ENCODE assay signal across 12 mouse cellular contexts in genomic region chr17:25593411-25594261, GRCm38 (mm10). TPM values are rescaled to one million over a fixed set of nuclear protein-coding genes. Genes with fewer than 3 reads are reported as not detected.
A peak's percentile ranks its signal among the peaks of the same experiment; 100 is the strongest.
DNase-seq lines count a peak whose midpoint lies in the region; ATAC-seq and TF ChIP-seq lines count a peak whose summit lies in the region.
"Had no signal": no experiment of that assay in that cellular context is flagged by ENCODE, and none has a peak within 500 bp of the region (broad histone marks: within the 10 kb centered on the region; RNA-seq: fewer than 3 reads in every experiment).

No protein-coding gene starts in this region.

- no peak for ATAC-seq in forebrain, embryonic 16.5 days
- ATAC-seq in forebrain, embryonic 11.5 days (replicated peaks; ENCODE audit: low FRiP score), result no peak
- no peak for ATAC-seq in lung, postnatal 0 days

- H3K9ac ChIP-seq in forebrain, embryonic 16.5 days (replicated peaks; ENCODE audit: low read depth, low read length), result 0 out of 2 replicates have a peak overlapping the region, but pooled peaks have one; percentile 8
- H3K9ac ChIP-seq in forebrain, embryonic 11.5 days (ENCODE audit: low read length), result no peak overlapping the region
- no peak overlapping the region for H3K9ac ChIP-seq in ES-E14 (ENCODE audit: insufficient read depth, low read depth, low read length, poor library complexity, severe bottlenecking)
- no peak overlapping the region for H3K9ac ChIP-seq in lung, postnatal 0 days (replicated peaks; ENCODE audit: low read depth)
- H3K9ac ChIP-seq: lung, embryonic 15.5 days had no signal

- H3K4me3 ChIP-seq in forebrain, embryonic 16.5 days (replicated peaks; ENCODE audit: low read length), result no peak overlapping the region
- no peak overlapping the region for H3K4me3 ChIP-seq in forebrain, embryonic 11.5 days (ENCODE audit: low read depth, low read length)
- H3K4me3 ChIP-seq in ES-E14 (ENCODE audit: insufficient read depth in 1 of 2, low read depth in 1 of 2, low read length in 2 of 2, poor library complexity in 1 of 2, severe bottlenecking in 1 of 2), result no peak overlapping the region
- no peak overlapping the region for H3K4me3 ChIP-seq in lung, postnatal 0 days (ENCODE audit: low read depth, low read length)
- H3K4me3 ChIP-seq: erythroblast, embryonic 14.5 days; lung, embryonic 15.5 days had no signal

- intact Hi-C loops in left cerebral cortex, postnatal 4 days (cut with DNase I), result no loop called here

- no peaks in the 10 kb centered on the region for H3K9me3 ChIP-seq in forebrain, embryonic 16.5 days (ENCODE audit: control insufficient read depth, low read length)
- no peaks in the 10 kb centered on the region for H3K9me3 ChIP-seq in forebrain, embryonic 11.5 days (ENCODE audit: control insufficient read depth, low read length)
- H3K9me3 ChIP-seq in ES-E14 (ENCODE audit: control insufficient read depth, insufficient read depth, low read depth, low read length), result no peaks in the 10 kb centered on the region
- H3K9me3 ChIP-seq in lung, postnatal 0 days (ENCODE audit: low read length), result no peaks in the 10 kb centered on the region
- H3K9me3 ChIP-seq: lung, embryonic 15.5 days had no signal

- H3K27me3 ChIP-seq in forebrain, embryonic 16.5 days (replicated peaks; ENCODE audit: control insufficient read depth, insufficient read depth, low read length), result no peaks in the 10 kb centered on the region
- H3K27me3 ChIP-seq in forebrain, embryonic 11.5 days (ENCODE audit: control insufficient read depth, insufficient read depth, low read length), result no peaks in the 10 kb centered on the region
- no peaks in the 10 kb centered on the region for H3K27me3 ChIP-seq in lung, postnatal 0 days (replicated peaks; ENCODE audit: insufficient read depth, low read length)
- H3K27me3 ChIP-seq: lung, embryonic 15.5 days had no signal

- no peaks in the 10 kb centered on the region for H3K4me1 ChIP-seq in forebrain, embryonic 16.5 days (replicated peaks; ENCODE audit: control insufficient read depth, insufficient read depth, low read length)
- peaks cover 2% of the 10 kb centered on the region; the same call in 1 of the 2 replicates for H3K4me1 ChIP-seq in forebrain, embryonic 11.5 days (replicated peaks; ENCODE audit: control insufficient read depth, insufficient read depth, low read length)
- H3K4me1 ChIP-seq in ES-E14 (ENCODE audit: control insufficient read depth in 2 of 2, insufficient read depth in 2 of 2, low read length in 2 of 2, poor library complexity in 1 of 2), result 0 out of 4 replicates have a peak, but pooled peaks cover 0 to 2% of the 10 kb centered on the region in 2 experiments
- no peaks in the 10 kb centered on the region for H3K4me1 ChIP-seq in lung, postnatal 0 days (ENCODE audit: insufficient read depth, low read depth, low read length)
- H3K4me1 ChIP-seq: lung, embryonic 15.5 days had no signal

- H3K36me3 ChIP-seq in forebrain, embryonic 16.5 days (ENCODE audit: control insufficient read depth, insufficient read depth), result 0 out of 2 replicates have a peak, but pooled peaks cover 2% of the 10 kb centered on the region
- no peaks in the 10 kb centered on the region; the same call in 1 of the 2 replicates for H3K36me3 ChIP-seq in forebrain, embryonic 11.5 days (ENCODE audit: control insufficient read depth, insufficient read depth, low read length)
- peaks cover 9% of the 10 kb centered on the region; the same call in 1 of the 2 replicates for H3K36me3 ChIP-seq in ES-E14 (ENCODE audit: control insufficient read depth, insufficient read depth, low read length, poor library complexity, severe bottlenecking)
- H3K36me3 ChIP-seq in lung, postnatal 0 days (ENCODE audit: insufficient read depth, low read length), result no peaks in the 10 kb centered on the region; the same call in none of the 2 replicates

- TF ChIP-seq CTCF in lung, postnatal 0 days (IDR thresholded peaks at IDR 0.05), result no peak

- no peak overlapping the region for H3K4me2 ChIP-seq in forebrain, embryonic 16.5 days (ENCODE audit: low read length)
- H3K4me2 ChIP-seq in forebrain, embryonic 11.5 days (ENCODE audit: low read depth, low read length, severe bottlenecking), result no peak overlapping the region
- H3K4me2 ChIP-seq in lung, postnatal 0 days (replicated peaks; ENCODE audit: low read depth, low read length), result no peak overlapping the region
- H3K4me2 ChIP-seq: lung, embryonic 15.5 days had no signal

- H3K27ac ChIP-seq in forebrain, embryonic 16.5 days (ENCODE audit: low read length), result no peak overlapping the region
- H3K27ac ChIP-seq in forebrain, embryonic 11.5 days (ENCODE audit: low read depth, low read length), result no peak overlapping the region
- H3K27ac ChIP-seq in ES-E14 (ENCODE audit: insufficient read depth, low read depth, low read length, poor library complexity, severe bottlenecking), result no peak overlapping the region
- no peak overlapping the region for H3K27ac ChIP-seq in lung, postnatal 0 days (ENCODE audit: low read length)
- H3K27ac ChIP-seq: lung, embryonic 15.5 days had no signal

- in situ Hi-C loops in ES-E14 (cut with MboI; ENCODE audit: low sequenced_read_pairs in 2 of 2, unreplicated experiment in 2 of 2), result no loop called here

- TF ChIP-seq EP300 in lung, postnatal 0 days (IDR thresholded peaks at IDR 0.05), result no peak

- WGBS in forebrain, embryonic 16.5 days, result 48% methylated on average over 22 of the region's 22 CpGs
- 58% methylated on average over 22 of the region's 22 CpGs for WGBS in forebrain, embryonic 11.5 days
- WGBS in lung, postnatal 0 days, result 66% methylated on average over 22 of the region's 22 CpGs

- DNase-seq in forebrain, embryonic 11.5 days (ENCODE audit: low spot score), result no peak
- DNase-seq in ES-E14 (ENCODE audit: low read depth, low spot score), result no peak
- DNase-seq in embryo, embryonic 9.5 days (ENCODE audit: extremely low spot score), result peak; percentile 58
- DNase-seq in kidney, postnatal 4 days, result peak; percentile 28 to 40
- DNase-seq in lung, postnatal 0 days (ENCODE audit: low spot score), result no peak
- DNase-seq in left cerebral cortex, postnatal 4 days, result no peak
- no peak for DNase-seq in thymus, postnatal 14 days
- DNase-seq: right cerebral cortex, postnatal 4 days; thymus, adult 2 months had no signal

TF ChIP-seq in ES-E14, 5 proteins besides CTCF, POLR2A, EP300 and RAD21:
- 0 out of 2 replicates have a peak, but pooled peaks have one; percentile 5 for TF ChIP-seq MAFK (IDR thresholded peaks at IDR 0.05; ENCODE audit: insufficient read depth, low read depth, low read length)
- no peak for TF ChIP-seq CHD2 (IDR thresholded peaks at IDR 0.05; ENCODE audit: low read depth, low read length)
- TF ChIP-seq ZC3H11A (IDR thresholded peaks at IDR 0.05; ENCODE audit: borderline replicate concordance, low read depth, low read length), result no peak
- no peak for TF ChIP-seq HCFC1 (IDR thresholded peaks at IDR 0.05; ENCODE audit: borderline replicate concordance, insufficient read depth, low read length)
- TF ChIP-seq ZNF384 (IDR thresholded peaks at IDR 0.05; ENCODE audit: low read depth, low read length), result no peak

RNA-seq across cellular contexts. Expression of gene Lmf1, which starts 14.8 kb away (rescaled TPM):
- polyA plus RNA-seq in forebrain, embryonic 16.5 days (2015; fragmentation: Nextera tagmentation; extraction: Ambion mirVana), result 18.3 and 19.4 TPM in 2 replicates
- polyA plus RNA-seq in forebrain, embryonic 11.5 days (2014; fragmentation: Nextera tagmentation; extraction: Ambion mirVana), result 18.3 and 20.7 TPM in 2 replicates
- total RNA-seq in ES-E14 (2012; rRNA removed), result 16.6 and 33.6 TPM in 2 replicates
- polyA plus RNA-seq in lung, postnatal 0 days (2015; fragmentation: Nextera tagmentation; extraction: Ambion mirVana), result 16.5 and 16.6 TPM in 2 replicates
- 10 to 100 TPM; 19.4 to 21.5 TPM for total RNA-seq in left cerebral cortex, postnatal 4 days (2021)

RNA-seq across cellular contexts. Expression of gene Sox8, which starts 23.1 kb away (rescaled TPM):
- polyA plus RNA-seq in forebrain, embryonic 16.5 days (2015; fragmentation: Nextera tagmentation; extraction: Ambion mirVana), result 26.1 and 26.8 TPM in 2 replicates
- polyA plus RNA-seq in forebrain, embryonic 11.5 days (2014; fragmentation: Nextera tagmentation; extraction: Ambion mirVana), result 7.3 and 7.5 TPM in 2 replicates
- total RNA-seq in ES-E14 (2012; rRNA removed), result 0.40 and 0.42 TPM in 2 replicates
- 0.19 and 0.24 TPM in 2 replicates for polyA plus RNA-seq in lung, postnatal 0 days (2015; fragmentation: Nextera tagmentation; extraction: Ambion mirVana)
- 10 to 100 TPM; 29.9 to 38.1 TPM for total RNA-seq in left cerebral cortex, postnatal 4 days (2021)
- polyA plus RNA-seq: erythroblast, embryonic 14.5 days had no signal

Comparison
In these comparisons a context has a peak if more than half of its experiments do, and no peak if none do; other contexts are left out.
1. DNase-seq: peak in embryo, embryonic 9.5 days (single experiment) and kidney, postnatal 4 days (2 of 2); none in forebrain, embryonic 11.5 days (single experiment), ES-E14 (single experiment), lung, postnatal 0 days (single experiment), left cerebral cortex, postnatal 4 days (single experiment) and thymus, postnatal 14 days (single experiment).